Mouse (Mus musculus) heart, postnatal 0 days (tissue): ENCODE data around the gene Cenpa. TPM values are rescaled to one million over a fixed set of nuclear protein-coding genes. Genes with fewer than 3 reads are reported as not detected.

Experiments used
- ATAC-seq: fragments of 200-750 bp; cut with Nextera tagmentation; 2 replicates; pipeline ENCODE4 v1.8.0; 2017; ENCODE audit warnings: low read depth, moderate number of reproducible peaks, moderate library complexity; ENCODE audit not compliant: insufficient read depth
- DNase-seq: peaks from one replicate; pipeline ENCODE4 v3.0.0-alpha.2; 2016; ENCODE audit warnings: low spot score
- H3K27ac ChIP-seq: fragments of 300-500 bp; sonication (generic); 2 replicates; pipeline ENCODE4 v1.5.1; 2014; ENCODE audit warnings: low read depth, mild to moderate bottlenecking
- H3K27me3 ChIP-seq: fragments of 300-500 bp; sonication (generic); 2 replicates; pipeline ENCODE4 v1.6.1; 2014; ENCODE audit warnings: low read length, mixed read lengths; ENCODE audit not compliant: control insufficient read depth, insufficient read depth
- H3K36me3 ChIP-seq: fragments of 300-500 bp; sonication (generic); replicated peaks from 2 replicates; pipeline ENCODE4 v1.6.1; 2014; ENCODE audit warnings: low read length, mixed read lengths; ENCODE audit not compliant: control insufficient read depth, insufficient read depth
- H3K4me1 ChIP-seq: fragments of 300-500 bp; sonication (generic); 2 replicates; pipeline ENCODE4 v1.6.1; 2014; ENCODE audit warnings: antibody characterized with exemption; ENCODE audit not compliant: control insufficient read depth, insufficient read depth
- H3K4me2 ChIP-seq: fragments of 300-500 bp; sonication (generic); 2 replicates; pipeline ENCODE4 v1.6.1; 2014; ENCODE audit warnings: low read depth, mild to moderate bottlenecking, low read length, moderate library complexity
- H3K4me3 ChIP-seq: fragments of 300-500 bp; sonication (generic); 2 replicates; pipeline ENCODE4 v1.5.1; 2014; ENCODE audit warnings: low read depth, low read length
- H3K9ac ChIP-seq: fragments of 300-500 bp; sonication (generic); replicated peaks from 2 replicates; pipeline ENCODE4 v1.6.1; 2014; ENCODE audit warnings: low read depth, low read length, mixed read lengths
- H3K9me3 ChIP-seq: fragments of 300-500 bp; sonication (generic); replicated peaks from 2 replicates; pipeline ENCODE4 v1.6.1; 2016; ENCODE audit warnings: low read length; ENCODE audit not compliant: control insufficient read depth
- CTCF ChIP-seq: IDR thresholded peaks from 2 replicates; pipeline ENCODE4 v1.5.1; 2016; ENCODE audit warnings: antibody characterized with exemption, control low read depth, low read depth
- EP300 ChIP-seq: IDR thresholded peaks from 2 replicates; pipeline ENCODE4 v1.6.1; 2016; ENCODE audit warnings: antibody characterized with exemption, low read depth
- WGBS: fragments of 180-500 bp; shearing (Covaris S2); extraction: QIAGEN DNeasy Blood & Tissue Kit; methylation state at CpG from one replicate; pipeline ENCODE4 v1.1.7; 2014; 5-methylcytosine and 5-hydroxymethylcytosine counted together
- polyA plus RNA-seq: library from polyadenylated mRNA; unstranded; fragments of >200 nt; fragmentation: Nextera tagmentation; extraction: Ambion mirVana; gene quantifications from 2 replicates; pipeline ENCODE4 v1.2.1, GENCODE M21; 2015
- total RNA-seq: library from RNA; depleted of rRNA; stranded (reverse); fragments of >200 nt; gene quantifications from 2 replicates; pipeline ENCODE4 v1.2.3, GENCODE M21; 2014; ENCODE audit warnings: low replicate concordance

Cenpa gene
- total and polyA plus RNA-seq, 2 experiments from 2014 or later: 87.9 to 158 TPM

DNA sequence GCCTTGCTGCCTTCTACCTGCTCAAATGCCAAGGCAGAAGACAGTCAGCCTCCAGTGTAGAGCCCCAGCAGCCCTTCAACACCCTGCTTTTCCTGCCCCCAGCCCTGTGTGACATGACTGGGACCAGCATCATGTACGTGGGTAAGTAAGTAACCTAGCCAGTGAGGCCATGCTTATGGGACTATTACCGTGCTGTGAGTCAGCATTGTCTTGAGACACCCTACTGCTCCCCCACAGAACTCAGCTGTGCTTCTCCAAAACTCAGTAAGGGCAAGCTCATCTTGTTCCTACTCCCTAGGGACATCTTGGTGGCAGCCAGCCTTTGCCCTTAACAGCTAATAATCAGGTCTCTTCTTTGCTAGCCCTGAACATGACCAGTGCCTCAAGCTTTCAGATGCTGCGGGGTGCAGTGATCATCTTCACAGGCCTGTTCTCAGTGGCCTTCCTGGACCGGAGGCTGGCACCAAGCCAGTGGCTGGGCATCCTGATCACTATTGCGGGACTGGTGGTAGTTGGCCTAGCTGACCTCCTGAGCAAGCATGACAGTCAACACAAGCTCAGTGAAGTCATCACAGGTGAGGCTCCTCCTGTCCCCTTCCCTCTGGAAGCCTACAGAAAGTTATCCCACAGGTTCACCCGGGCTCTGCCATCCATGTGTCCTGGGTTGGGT lies 10.9 kb upstream of the Cenpa start:
- DNase-seq: no peak
- Histone ChIP-seq H3K36me3 (peaks cover 48% of the 10 kb centered on the region), H3K9me3 (no peaks in the 10 kb centered on the region), H3K4me1 (no peaks in the 10 kb centered on the region), H3K27me3 (no peaks in the 10 kb centered on the region), H3K27ac (no peak overlapping the region), H3K4me3 (no peak overlapping the region), H3K9ac (no peak overlapping the region), H3K4me2 (no peak overlapping the region)
- no peak for TF ChIP-seq CTCF
- no peak for TF ChIP-seq EP300
- ATAC-seq: no peak
- 88% methylated on average over 6 of the region's 6 CpGs for WGBS

DNA sequence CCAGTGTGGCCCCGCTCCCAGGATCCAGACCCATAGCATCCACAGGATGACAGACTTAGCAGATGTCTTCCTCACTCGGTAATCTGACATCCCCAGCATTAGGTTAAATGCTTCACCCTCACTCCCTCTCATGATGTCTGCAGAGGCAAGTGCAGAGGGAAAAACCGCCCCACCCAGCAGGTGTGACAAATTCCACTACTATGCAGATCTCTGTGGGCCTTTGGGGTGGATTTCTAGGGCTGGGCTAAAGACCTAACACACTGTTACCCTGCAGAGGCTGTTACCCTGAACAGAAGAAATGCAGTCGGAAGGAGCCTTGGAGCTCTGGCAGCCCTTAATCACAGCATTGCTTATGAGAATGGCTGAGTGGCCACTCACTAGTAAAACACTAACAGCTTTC lies 7.5 kb upstream of the Cenpa start:
- ATAC-seq (no peak), DNase-seq (no peak)
- Histone ChIP-seq H3K36me3 (peaks cover 43% of the 10 kb centered on the region), H3K27me3 (no peaks in the 10 kb centered on the region), H3K4me3 (no peak overlapping the region), H3K9ac (no peak overlapping the region), H3K4me2 (no peak overlapping the region), H3K4me1 (no peaks in the 10 kb centered on the region), H3K9me3 (no peaks in the 10 kb centered on the region), H3K27ac (no peak overlapping the region)
- TF ChIP-seq EP300 (no peak), CTCF (no peak)
- 83% methylated on average over 4 of the region's 4 CpGs for WGBS

DNA sequence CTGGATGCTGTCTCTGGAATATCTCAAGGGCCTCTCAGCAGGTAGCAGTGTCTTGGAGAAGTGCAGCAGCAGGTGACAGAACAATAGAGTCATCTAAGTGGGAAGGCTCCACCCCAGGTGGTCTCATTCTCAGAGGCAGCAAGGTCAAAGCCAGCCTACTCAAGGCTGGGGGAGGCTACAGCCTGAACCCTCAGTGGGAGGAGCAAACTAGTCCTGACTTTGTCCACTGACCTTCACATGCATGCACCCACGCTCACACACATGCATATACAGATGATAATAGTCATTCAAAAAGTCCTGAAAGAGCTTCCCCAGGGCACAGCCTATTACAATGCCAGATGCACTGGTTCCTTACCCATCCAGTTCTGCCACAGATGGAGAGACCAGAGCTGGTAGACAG lies 6.3 kb upstream of the Cenpa start:
- Histone ChIP-seq H3K36me3 (peaks cover 35% of the 10 kb centered on the region), H3K9me3 (no peaks in the 10 kb centered on the region), H3K4me1 (no peaks in the 10 kb centered on the region), H3K27me3 (no peaks in the 10 kb centered on the region), H3K4me3 (no peak overlapping the region), H3K27ac (no peak overlapping the region), H3K4me2 (no peak overlapping the region), H3K9ac (no peak overlapping the region)
- DNase-seq (no peak), ATAC-seq (0 out of 2 replicates have a peak, but pooled peaks have one; percentile 19)
- no peak for TF ChIP-seq CTCF
- TF ChIP-seq EP300: no peak
- 68% methylated on average over 1 of the region's 1 CpGs for WGBS

DNA sequence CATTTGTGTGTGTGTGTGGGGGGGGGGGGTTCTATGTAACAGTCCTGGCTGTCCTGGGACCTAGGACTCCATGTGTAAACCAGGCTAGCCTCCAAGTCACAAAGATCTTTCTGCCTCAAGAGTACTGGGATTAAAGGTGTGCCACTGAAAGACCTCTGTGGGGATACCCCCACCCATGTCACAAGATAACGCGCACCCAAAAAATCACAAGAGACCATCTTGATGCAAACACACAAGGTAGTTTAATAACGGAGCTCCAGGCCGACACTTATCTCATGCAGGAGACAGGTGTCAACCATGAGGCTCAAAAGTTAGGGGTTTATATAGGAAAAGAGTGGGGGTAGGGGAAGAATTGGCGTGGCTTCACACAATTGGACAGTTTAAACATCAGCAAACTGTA lies 5.8 kb upstream of the Cenpa start:
- H3K9ac ChIP-seq: no peak overlapping the region
- ATAC-seq: no peak
- peaks cover 30% of the 10 kb centered on the region for H3K36me3 ChIP-seq
- TF ChIP-seq CTCF: no peak
- TF ChIP-seq EP300: no peak
- no peaks in the 10 kb centered on the region for H3K4me1 ChIP-seq
- H3K27ac ChIP-seq: no peak overlapping the region
- no peak for DNase-seq
- H3K9me3 ChIP-seq: no peaks in the 10 kb centered on the region
- H3K27me3 ChIP-seq: no peaks in the 10 kb centered on the region
- no peak overlapping the region for H3K4me2 ChIP-seq
- WGBS: 94% methylated on average over 5 of the region's 5 CpGs
- H3K4me3 ChIP-seq: no peak overlapping the region

DNA sequence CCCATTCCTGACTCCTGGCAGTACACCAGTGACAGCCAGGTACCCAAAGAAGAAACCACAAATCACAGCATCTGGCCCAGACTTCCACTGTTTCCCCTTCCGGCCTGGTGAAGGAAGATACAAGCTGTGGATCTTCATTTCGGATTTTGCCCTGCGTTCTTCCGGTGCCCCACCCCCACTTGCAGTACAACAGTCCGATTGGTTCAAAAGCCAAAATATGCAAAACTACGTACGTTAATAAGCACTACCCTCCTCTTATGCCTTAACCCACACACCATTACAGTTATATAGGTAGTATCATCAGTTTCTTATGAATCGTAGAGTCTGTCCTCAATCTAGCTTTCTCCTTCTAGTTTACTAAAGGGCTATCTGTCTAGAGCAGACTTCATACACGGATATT lies 1.2 kb upstream of the Cenpa start:
- Histone ChIP-seq H3K27me3 (no peaks in the 10 kb centered on the region), H3K27ac (peak overlapping the region; percentile 95), H3K9ac (no peak overlapping the region), H3K36me3 (peaks cover 4% of the 10 kb centered on the region; the same call in 1 of the 2 replicates), H3K9me3 (no peaks in the 10 kb centered on the region), H3K4me1 (peaks cover 6% of the 10 kb centered on the region), H3K4me2 (no peak overlapping the region), H3K4me3 (no peak overlapping the region)
- TF ChIP-seq CTCF: no peak
- no peak for TF ChIP-seq EP300
- ATAC-seq: no peak
- DNase-seq: no peak
- 89% methylated on average over 9 of the region's 9 CpGs for WGBS

DNA sequence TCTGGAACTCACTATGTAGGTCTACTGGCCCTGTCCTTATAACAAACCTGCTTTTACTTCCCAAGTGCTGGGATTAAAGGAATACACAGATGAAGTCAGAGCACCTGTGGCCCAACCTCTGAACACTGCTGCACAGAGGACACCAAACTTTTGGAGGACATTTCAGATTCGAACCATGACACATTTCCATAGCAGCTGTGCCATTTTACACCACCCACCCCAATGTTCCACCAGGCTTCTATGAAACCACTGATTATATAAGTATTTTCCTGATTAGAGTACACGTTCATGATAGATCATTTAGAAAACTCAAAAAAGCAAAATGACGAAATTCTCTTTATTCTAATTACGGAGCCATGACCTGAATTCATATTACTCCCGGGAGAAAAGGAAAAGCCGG lies 609 bp upstream of the Cenpa start:
- Histone ChIP-seq H3K27ac (peak overlapping the region; percentile 95), H3K9me3 (no peaks in the 10 kb centered on the region), H3K36me3 (peaks cover 6% of the 10 kb centered on the region; the same call in 1 of the 2 replicates), H3K27me3 (no peaks in the 10 kb centered on the region), H3K9ac (peak overlapping the region; percentile 41), H3K4me3 (peak overlapping the region; percentile 86), H3K4me2 (peak overlapping the region; percentile 85), H3K4me1 (peaks cover 6% of the 10 kb centered on the region)
- DNase-seq: no peak
- TF ChIP-seq CTCF: no peak
- ATAC-seq: peak; percentile 21; the same call in 1 of the 2 replicates
- 22% methylated on average over 6 of the region's 6 CpGs for WGBS
